Mouse (Mus musculus): ENCODE data around the gene Parn.

DNA sequence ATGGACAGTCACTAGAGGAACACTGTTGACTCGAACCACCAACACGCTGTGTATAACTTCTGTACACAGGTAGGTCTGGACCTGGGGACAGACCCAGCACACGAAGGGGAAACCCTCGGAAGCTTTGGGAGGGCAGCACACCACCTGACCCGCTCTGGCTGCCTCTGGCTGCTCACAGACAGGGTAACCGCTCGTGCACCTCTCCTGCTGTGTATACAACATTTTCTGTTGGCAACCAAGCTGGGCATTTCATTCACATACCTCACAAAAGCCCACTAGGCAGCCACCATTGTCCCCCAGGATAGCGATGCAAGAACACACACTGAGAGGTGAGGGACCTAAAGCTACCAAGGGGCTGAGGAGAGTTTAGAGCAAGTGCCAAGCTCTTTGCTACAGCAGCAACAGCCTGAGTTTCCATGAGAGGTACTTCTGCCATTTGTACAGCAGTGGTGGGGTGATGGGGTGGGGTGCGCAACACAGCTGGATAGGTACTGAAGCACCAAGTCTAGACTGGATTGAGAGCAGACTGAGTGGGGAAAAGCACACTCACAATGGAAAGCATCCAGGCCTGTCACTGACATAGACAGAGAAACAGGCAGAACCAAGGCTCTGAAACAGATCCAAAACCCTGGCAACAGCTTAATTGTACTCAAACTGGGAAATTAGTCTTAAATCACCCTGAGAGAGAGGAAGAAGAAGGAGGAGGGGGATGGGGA lies 128.9 kb downstream of the Parn start:
- TF ChIP-seq POLR2A (IDR thresholded peaks at IDR 0.05; ENCODE audit: borderline replicate concordance, extremely low read depth, insufficient read depth, insufficient read length, poor library complexity, severe bottlenecking), result no peak
- TF ChIP-seq CTCF (IDR thresholded peaks at IDR 0.05; ENCODE audit: borderline replicate concordance, extremely low read depth, insufficient read depth, insufficient read length), result no peak
